Mouse (Mus musculus) mammary gland, adult 2 months (tissue): Measurements from ENCODE around the gene Nat8f3. TPM values are rescaled to one million over a fixed set of nuclear protein-coding genes. Genes with fewer than 3 reads are reported as not detected.

Source experiments
- polyA plus RNA-seq: library from polyadenylated mRNA; depleted of rRNA; stranded (reverse); fragments of >200 nt; gene quantifications from 2 replicates; pipeline ENCODE4 v1.2.3, GENCODE M21; 2012; ENCODE audit warnings: low replicate concordance; rRNA removed

Nat8f3 gene
- polyA plus RNA-seq, result 1.1 and 3.3 TPM in 2 replicates

DNA sequence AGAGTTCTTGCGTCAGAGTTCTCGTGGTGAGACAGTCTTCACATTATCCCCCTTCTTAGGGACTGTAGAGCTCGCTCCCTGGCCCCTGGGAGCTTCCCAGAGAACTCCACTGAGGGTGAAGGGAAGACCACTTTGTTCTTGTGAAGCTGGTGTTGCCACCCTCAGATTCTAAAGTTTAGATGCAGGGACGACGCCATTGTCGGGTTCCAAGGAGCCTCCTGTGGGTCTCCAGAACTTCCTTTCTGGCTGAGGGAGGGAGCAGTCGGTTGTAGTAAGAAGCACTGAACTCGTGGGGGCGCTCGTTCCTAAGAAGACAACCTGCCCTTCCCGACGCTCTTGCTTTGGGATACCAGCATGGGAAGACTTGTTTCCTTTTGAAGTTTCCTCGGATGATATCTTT is at the start of gene Nat8f3:
TSS of gene Nat8f3 (minus strand) at position 223 of the 400 bp plus-strand sequence.

DNA sequence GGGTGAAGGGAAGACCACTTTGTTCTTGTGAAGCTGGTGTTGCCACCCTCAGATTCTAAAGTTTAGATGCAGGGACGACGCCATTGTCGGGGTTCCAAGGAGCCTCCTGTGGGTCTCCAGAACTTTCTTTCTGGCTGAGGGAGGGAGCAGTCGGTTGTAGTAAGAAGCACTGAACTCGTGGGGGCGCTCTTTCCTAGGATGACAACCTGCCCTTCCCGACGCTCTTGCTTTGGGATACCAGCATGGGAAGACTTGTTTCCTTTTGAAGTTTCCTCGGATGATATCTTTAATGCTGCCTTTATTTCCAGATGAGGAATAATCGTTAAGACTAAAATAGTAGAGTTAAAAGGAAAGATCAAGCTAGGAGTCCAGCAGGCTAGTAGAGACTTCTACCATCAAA is 52.4 kb downstream of the Nat8f3 start, which contains the start of gene Nat8f7:
TSS of gene Nat8f7 (minus strand) at position 101 of the 400 bp plus-strand sequence.

Other genes starting within 250 kb of the Nat8f3 start
- gene Alms1, start 178.2 kb downstream of the Nat8f3 start, polyA plus RNA-seq, result 0.37 and 0.96 TPM in 2 replicates
- 1.2 and 3.3 TPM in 2 replicates for gene Nat8f7, start 52.5 kb downstream of the Nat8f3 start, polyA plus RNA-seq
- gene Nat8f6, start 55.2 kb upstream of the Nat8f3 start, polyA plus RNA-seq, result 0.98 and 1.8 TPM in 2 replicates
- 0.40 TPM in 1 of 2 replicates, not detected in the other for gene Nat8f5, start 55.2 kb upstream of the Nat8f3 start, polyA plus RNA-seq
- gene Nat8, start 66.3 kb upstream of the Nat8f3 start, polyA plus RNA-seq, result 0.43 and 0.75 TPM in 2 replicates
- gene Nat8f2, start 103.4 kb upstream of the Nat8f3 start, polyA plus RNA-seq, result 0.19 and 0.90 TPM in 2 replicates
- gene Nat8f4, start 139.1 kb upstream of the Nat8f3 start, polyA plus RNA-seq, result 1.4 and 3.3 TPM in 2 replicates
- 12.6 and 21.7 TPM in 2 replicates for gene Tprkb, start 146.1 kb upstream of the Nat8f3 start, polyA plus RNA-seq
- 11.1 and 18.2 TPM in 2 replicates for gene Nat8f1, start 149.9 kb upstream of the Nat8f3 start, polyA plus RNA-seq
- 40.1 and 57.4 TPM in 2 replicates for gene Dusp11, start 195.9 kb upstream of the Nat8f3 start, polyA plus RNA-seq